Mouse (Mus musculus) kidney, postnatal 10 days (tissue): ENCODE measurements around the gene Uqcc1.
"Not testable (repeated sequence)": the region's sequence is repeated elsewhere in the genome, so short reads cannot be mapped to it uniquely, and the experiment has no call there.

Source experiments
- DNase-seq: peaks from one replicate; pipeline ENCODE4 v3.0.0; 2021; ENCODE audit warnings: mixed read lengths

Uqcc1 gene

GRCm38 (mm10) chr2:155852536-155852935, 77.6 kb downstream of the Uqcc1 start:
- DNase-seq = no peak

DNA sequence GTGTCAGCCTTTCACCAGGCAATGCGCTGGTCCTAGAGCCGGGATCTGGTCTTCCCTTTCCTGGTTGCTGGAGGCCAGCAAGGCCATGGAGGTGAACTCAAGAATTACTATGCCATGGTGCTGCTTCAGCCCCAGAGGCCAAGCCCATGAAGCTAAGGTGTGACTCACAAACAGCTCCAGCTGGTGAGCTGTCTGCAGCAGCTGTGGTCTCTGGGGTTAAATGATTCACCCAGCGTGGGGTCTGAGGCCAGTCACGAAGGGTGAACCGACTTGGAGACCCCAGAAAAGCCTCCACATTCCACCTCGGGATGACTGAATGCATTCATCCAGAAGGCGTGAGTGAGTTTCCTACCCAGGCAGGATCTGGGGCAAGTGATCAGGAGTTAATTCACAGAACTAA, 80.0 kb downstream of the Uqcc1 start:
- no peak for DNase-seq

- DNase-seq = no peak
Observed at GRCm38 (mm10) chr2:155849464-155849863, 80.6 kb downstream of the Uqcc1 start.

DNA sequence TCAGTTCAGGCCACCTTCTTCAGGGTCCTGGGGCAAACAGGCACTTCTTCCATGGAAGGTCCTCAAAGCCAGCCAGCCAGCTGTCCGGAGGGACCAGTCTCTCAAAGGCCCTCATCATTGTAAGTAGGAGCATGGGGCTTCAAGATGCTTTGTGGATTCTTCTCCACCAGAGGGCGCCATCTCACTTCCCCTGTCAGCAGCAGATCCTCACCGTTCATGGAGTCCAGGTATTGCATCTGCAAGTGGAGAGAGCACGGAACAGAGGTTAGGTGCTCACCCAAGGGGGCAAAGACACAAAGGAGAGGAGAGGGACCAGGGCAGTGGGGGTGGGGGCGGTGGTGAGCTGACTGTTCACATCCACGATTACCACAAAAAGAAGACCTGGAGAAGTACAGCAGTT, 81.8 kb downstream of the Uqcc1 start:
- peak; percentile 88 for DNase-seq

GRCm38 (mm10) chr2:155846930-155847329, 83.2 kb downstream of the Uqcc1 start:
- DNase-seq = no peak

DNA sequence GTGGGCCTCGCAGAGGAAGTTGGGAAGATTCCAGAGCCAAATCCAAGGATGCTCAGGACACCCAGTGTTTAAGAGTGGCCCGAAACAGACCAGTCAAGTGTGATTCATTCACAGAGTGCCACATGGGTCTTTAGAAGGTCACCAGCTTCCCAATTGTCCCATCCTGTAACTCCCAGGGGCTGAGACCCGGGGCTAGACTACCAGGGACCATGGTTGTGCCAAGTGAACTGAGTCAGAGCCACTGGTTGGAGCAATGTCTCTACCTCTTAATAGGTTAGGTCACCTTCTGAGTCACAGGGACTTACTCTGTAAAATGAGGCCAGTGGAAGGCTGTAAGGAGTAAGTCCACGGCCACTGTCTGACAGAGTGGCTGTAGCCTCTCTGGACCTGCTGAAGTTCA, 91.1 kb downstream of the Uqcc1 start:
- no peak for DNase-seq

- DNase-seq = no peak
Observed at GRCm38 (mm10) chr2:155837961-155838360, 92.1 kb downstream of the Uqcc1 start.

DNA sequence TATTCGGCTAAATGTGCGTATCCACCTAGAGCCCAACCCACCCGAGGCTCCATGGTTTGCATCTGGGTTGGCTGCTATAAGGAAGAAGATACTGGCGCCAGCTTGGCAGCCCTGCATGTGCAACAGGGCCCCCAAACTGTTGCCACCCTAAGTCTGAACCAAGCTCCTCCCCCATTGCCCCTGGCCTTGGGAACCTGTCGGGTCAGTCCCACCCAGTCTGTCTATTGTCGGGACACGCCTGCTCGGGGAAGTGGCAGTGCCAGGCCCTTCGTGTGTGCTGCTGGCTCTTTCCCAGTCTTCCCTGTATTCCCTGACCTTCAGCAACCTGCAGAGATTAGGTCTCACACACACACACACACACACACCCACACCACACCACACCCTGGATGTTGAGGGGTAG, 95.4 kb downstream of the Uqcc1 start, which contains the start of gene Fam83c:
TSS of gene Fam83c (minus strand) at position 123 of the 400 bp plus-strand sequence.
- no peak for DNase-seq

GRCm38 (mm10) chr2:155832087-155832486, 98.0 kb downstream of the Uqcc1 start:
- DNase-seq = not testable (repeated sequence)

DNA sequence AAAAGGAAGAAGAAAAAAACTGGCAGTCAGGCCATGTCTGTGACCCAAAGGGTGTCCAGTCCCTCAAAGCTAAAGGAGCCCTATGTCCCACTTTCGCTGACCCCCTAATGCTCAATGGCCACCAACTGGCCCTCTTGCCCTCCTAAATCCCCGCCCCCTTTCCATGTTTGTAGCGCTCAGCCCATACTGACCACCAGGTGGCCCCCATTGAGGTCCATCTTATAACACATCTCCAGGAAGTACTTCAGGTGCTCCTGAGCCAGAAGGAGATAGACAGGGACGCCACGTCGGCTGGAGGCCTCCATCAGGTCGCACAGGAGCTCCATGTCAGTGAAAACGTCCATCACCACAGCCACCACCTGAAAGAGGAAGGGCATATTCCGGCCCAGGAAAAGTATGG, 98.8 kb downstream of the Uqcc1 start:
- no peak for DNase-seq

GRCm38 (mm10) chr2:155830841-155831240, 99.3 kb downstream of the Uqcc1 start:
- DNase-seq = no peak

DNA sequence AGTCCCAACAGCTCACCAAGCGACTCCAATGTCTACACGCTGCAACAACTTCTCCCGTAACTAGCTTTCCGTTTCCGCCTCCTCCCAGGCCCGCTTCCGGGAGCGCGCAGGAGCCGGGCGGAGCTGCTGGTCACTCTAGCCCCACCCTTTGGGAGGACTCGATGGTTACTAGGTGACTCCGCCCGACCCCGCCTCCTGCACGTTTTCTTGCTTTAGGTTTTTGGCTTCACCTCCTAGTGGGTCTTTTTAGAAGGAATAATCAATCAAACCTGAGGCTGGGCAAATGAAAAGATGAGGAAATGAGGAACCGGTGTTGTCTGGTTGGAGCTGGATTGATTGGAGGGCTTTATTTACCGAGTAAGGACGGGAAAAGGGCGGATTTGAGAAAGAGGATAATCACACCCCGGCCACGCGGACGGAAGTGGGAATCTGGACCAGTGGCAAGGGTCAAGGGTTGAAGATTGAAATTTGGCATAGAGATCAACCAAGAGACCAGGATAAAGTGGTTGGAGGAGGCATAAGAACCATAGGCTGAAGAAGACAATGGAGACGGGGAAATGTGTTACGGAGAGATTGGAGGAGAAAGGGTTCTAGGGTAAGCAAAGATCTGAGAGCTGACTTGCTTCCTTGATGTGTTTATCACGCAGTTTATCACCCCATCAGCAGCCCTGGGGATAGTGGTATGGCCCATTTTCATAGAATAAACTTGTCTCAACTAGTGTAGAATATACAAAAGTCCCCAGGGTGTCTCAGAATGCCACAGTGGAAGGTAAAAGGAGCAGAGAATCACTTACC, 103.3 kb downstream of the Uqcc1 start, which contains the start of gene Eif6:
TSS of gene Eif6 (minus strand) at position 296 of the 795 bp plus-strand sequence.
- DNase-seq = peak; percentile 92

GRCm38 (mm10) chr2:155825904-155826629, 104.0 kb downstream of the Uqcc1 start:
- peak; percentile 37 for DNase-seq

GRCm38 (mm10) chr2:155823722-155824121, 106.4 kb downstream of the Uqcc1 start:
- no peak for DNase-seq

DNA sequence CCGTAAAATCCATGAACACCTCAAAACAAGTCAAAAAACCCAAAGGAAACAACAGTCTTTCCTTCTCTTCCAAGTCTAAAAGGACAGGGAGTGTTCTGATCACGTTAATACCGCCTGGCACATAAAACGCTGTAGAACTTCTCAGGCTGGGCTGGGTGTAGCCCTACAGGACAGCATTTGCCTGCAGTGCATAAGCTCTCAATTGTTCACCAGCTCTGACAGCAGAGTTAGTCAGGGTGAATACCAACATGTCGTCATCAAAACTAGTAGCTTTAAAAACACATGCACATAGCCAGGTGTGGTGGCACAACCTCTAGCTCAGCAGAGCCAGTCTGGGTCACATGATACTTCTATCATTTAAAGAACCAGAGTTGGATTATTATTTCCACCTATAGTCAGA, 109.3 kb downstream of the Uqcc1 start:
- DNase-seq = no peak

GRCm38 (mm10) chr2:155819449-155820251, 110.5 kb downstream of the Uqcc1 start:
- peak; percentile 65 for DNase-seq

- no peak for DNase-seq
Observed at GRCm38 (mm10) chr2:155819392-155819448, 110.9 kb downstream of the Uqcc1 start, which contains the start of gene BC029722. Gene BC029722 (minus strand): TSS chr2:155819426.

GRCm38 (mm10) chr2:155818596-155819391, 111.3 kb downstream of the Uqcc1 start:
- peak; percentile 97 for DNase-seq

DNA sequence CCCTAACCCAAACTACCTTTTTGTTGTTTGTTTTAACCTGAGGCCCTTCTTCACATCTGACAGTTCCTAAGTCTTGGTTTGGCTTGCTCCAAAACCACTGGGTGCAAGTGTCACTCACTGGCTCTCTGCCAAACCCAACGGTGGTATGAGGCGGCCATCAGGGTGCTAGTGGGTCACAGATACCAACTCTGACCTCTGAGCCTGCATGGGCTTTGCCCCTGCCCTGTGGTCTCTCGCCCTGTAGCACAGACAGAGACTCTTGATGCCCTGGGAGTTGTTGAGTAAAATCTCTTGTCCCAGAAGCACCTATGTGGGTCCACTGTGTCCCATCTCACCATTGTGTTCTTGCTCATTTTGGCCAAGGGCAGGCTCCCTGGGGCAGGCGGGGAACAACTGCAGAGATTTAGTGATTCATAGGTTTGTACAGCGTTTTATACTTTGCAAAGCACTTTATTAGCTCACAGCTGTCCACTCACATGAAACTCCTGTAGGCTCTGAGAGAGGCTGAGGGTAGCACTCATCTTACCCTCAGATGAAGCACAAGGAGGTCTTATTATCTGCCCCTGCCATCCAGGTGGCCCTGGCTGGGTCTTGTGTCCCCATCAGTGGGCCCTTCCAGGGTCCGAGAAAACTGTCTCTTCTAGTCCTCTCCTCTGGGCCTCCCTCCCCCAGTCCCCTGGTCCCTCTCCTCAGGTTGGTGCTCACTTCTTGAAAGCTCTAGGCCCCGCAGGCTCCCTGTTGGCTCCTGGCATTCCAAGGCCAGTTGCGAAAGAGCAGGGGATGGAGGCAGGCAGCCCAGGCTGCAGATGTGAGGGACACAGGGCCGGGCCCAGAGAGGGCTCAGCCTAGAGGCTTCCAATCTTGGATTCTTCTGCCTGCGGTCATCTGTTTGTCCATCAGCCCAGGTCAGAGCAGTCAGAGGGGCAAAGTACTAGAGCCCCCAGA, 112.5 kb downstream of the Uqcc1 start:
- DNase-seq = peak; percentile 37

DNA sequence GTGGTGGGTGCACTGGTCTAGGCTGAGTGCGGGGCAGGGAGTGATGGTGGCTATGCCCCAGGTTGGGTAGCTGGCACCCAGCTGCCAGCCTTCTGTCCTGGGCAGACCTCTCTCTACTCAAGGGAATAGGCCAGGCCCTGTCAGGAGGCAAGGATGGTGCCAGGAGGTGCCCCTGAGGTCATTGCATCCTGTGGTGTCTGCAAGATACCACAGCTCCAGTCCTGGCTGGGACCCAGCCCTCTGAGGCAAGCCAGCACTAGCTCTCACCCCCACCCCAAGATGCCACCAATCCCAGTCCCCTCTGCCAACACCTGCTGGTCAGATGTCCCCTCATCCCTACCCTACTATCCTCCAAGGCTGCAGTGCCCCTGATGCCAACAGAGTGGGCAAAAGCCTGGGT, 113.9 kb downstream of the Uqcc1 start:
- no peak for DNase-seq

GRCm38 (mm10) chr2:155814829-155815228, 115.3 kb downstream of the Uqcc1 start:
- no peak for DNase-seq

- no peak for DNase-seq
Observed at GRCm38 (mm10) chr2:155812637-155813036, 117.5 kb downstream of the Uqcc1 start.
